Mouse (Mus musculus): ENCODE data around the gene Grik4.

The Grik4 gene

GRCm38 (mm10) chr9:42859959-42860794 lies 84.1 kb downstream of the Grik4 start:
- in situ Hi-C loops (cut with MboI): no loop called here

DNA sequence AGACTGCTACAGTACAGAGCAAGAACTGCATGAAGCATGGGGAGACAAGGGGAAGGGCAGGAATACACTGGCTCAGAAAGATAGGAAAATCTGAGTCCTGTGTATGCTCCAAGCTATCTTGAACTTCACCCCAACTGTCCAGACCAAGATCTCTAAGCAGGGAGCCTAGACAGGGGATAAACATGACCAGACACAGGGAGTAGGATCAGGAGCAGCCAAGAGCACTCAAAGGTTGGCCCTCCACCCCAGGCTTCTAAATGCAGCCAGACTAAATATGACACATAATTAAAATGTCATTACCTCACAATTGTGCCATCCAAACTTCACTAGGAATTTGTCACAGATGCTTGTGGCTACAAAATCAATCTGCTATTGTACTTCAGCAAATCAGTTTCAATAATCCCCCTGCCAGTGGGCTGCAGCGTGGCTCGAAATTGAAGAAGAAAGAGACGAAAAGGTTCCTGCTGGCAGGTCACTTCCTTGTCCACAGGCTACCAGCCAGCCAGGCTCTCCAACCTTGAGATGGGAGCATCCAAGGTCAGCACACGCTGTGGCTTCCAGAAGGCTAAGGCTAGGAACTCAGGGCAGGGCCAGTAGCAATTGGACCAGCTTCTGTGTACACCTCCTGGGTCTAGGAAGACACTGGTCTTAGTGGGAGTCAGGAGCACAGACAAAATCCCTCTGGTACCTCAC lies 85.1 kb downstream of the Grik4 start:
- in situ Hi-C loops (cut with MboI): no loop called here

DNA sequence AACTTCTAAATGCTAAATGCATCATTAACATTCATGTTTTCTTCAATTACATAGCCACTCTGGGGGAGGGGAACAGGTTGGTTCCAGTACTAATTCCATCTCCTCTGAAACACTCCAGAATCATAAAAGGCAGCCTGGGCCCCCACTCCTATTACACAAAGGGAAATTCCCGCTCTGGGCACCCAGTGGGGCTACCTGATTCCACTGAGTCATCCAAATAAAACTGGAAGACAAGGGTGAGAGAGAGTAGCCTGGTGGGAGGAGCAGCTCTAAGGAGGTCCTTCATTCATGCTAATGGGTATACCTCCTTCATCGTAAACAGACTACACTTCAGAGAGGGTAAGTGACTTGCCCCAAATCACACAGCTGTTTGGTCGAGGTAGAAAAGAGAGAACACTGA lies 85.7 kb downstream of the Grik4 start:
- in situ Hi-C loops (cut with MboI): no loop called here

DNA sequence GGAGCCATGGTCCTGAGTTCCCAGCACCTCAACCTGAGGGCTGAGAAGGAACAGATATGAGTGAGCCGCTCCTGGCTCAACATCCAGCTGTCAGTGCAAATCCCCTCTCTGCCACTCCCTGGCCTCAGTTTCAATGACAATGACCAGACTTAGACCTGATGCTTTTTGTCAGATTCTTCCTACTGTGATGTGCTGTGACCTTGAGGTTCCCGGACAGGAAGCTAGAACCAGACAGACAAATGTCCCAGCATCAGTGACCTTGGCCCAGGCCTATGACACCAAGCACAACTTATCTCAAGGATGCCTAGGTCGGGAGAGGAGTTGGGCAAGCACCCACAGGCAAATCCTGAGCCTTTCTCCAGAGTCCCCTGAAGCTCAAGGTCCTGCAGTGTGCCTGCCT lies 86.5 kb downstream of the Grik4 start:
- in situ Hi-C loops (cut with MboI): no loop called here

DNA sequence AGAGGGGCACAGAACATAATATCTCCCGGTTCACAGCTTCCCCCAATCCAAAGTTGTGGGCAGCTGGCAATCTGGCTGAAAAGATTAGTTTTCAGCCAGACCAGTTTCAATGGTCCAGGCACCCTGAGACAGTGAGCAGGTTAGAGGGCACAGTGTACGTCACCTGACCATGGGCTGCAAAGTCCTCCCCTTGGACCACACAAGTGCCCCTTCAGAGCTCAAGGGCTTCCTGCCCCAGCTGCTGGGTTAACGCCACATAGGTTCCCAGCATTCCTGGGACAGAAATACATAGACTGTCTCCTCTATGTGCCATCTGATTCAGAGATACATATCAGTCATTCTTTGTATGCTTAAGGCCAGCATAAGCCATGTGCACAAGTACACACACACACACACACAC lies 91.2 kb downstream of the Grik4 start:
- in situ Hi-C loops (cut with MboI): no loop called here

- in situ Hi-C loops (cut with MboI): no loop called here
These were observed 94.2 kb downstream of the Grik4 start for GRCm38 (mm10) chr9:42850063-42850462.

DNA sequence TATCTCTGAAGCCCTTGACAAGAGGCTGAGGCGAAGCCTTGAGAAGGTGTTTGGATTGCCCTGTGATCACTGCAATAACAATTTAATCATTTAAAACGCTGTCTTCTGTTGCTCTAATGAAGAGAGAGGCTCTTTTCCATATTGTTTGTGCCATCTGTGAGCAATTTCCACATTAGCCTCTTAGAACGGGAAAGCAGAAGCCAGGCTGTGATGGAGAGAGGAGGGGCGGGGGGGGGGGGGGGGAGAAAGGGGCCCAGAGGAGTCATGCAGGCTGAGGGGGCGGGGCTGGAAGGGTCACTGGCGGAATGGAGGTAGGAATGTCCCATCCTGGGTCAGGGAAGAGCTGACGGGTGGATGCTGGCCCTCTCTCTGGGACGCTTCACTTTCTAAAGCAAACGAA lies 96.2 kb downstream of the Grik4 start:
- in situ Hi-C loops (cut with MboI): no loop called here

GRCm38 (mm10) chr9:42846676-42847425 lies 97.4 kb downstream of the Grik4 start:
- in situ Hi-C loops (cut with MboI): no loop called here

DNA sequence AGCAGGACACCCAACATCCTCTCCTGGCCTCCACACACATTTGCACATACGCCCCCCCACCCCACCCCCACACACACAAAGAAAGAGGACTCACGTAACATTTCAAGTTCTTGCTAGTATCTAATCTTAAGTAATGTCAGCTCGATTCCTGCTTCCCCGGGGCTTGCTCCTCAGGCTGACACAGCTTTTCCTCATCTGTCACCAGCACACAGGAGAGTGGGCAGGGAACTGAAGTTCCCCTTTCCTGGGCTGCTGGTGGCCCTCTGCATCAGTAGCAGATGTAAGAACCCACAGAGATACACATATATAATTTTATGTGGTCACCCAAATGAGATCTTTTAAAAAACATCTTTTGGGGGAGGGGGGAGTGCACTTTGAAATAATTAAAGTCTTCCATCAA lies 98.2 kb downstream of the Grik4 start:
- in situ Hi-C loops (cut with MboI): no loop called here

DNA sequence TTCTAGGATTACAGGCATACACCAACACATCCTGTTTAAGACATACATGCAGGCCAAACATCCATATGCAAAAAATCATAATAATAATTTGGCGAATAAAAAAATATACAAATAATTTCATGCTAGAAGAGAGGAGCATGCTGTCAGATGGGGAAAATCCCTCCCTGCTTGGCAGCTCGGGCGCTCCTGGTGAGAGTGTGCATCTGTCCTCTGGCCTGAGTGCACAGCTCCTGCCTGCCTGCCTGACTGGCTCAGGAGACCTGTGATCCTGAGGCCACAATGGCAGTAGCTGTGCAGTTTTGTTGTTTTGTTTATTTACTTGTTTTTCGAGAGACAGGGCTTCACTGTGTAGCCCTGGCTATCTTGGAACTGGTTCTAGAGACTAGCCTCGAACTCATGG lies 100.0 kb downstream of the Grik4 start:
- in situ Hi-C loops (cut with MboI): no loop called here

DNA sequence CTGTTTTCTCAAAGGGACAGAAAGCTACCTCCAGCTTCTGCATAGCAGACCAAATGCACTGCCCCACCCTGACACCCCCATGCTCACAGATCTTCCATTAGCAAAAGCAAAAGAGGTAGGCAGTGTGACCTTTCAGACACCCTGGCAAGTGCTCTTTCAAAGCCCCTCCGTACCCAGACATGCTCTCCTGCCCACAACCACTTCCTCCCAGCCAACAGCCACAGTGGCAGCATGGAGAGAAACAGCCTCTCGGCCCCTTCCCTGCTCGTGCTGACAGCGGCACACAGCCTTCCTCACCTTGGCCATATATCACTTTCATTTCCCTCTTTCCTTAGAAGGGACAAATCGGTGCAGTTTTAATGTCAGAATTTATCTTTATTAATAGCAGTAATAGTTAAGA lies 106.0 kb downstream of the Grik4 start:
- in situ Hi-C loops (cut with MboI): no loop called here

DNA sequence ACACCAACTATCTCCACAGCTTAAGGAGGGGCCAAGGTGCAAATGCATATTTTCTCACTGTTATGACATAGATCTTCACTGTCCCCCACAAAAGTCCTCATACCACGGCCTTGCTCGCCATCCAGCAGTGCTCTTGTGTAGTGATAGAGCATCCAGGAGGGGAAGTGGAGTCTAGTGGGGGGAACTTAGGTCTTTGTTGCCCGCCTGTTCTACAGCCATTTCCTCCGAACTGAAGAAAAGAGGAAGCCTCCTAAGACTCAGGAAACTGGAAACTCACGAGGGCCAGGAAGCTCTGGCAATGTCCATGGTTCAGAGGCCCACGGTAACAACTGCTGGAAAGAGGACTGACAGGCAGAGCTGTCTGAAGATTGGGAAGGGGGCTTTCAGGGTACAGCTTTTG lies 106.8 kb downstream of the Grik4 start:
- in situ Hi-C loops (cut with MboI): no loop called here

DNA sequence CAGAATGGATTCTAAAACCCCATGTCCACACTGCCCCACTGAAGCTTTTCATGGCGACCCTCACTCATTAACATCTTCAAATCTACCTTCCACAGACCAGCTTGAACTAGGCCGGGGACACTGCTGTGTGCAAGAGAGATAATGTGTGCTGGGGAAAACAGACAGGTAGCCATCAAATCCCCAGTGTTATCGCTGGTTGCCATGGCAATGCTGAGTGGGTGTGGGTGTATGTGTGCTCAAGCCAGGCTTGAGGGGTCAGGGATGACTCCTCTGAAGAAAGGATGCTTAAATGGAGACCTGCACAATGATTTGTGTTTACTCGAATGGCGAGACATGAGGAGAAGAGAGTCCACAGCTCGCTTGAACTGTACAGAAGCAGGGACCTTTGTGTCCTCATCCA lies 112.7 kb downstream of the Grik4 start:
- in situ Hi-C loops (cut with MboI): no loop called here

- in situ Hi-C loops (cut with MboI): no loop called here
These were observed 125.0 kb downstream of the Grik4 start for GRCm38 (mm10) chr9:42819247-42819646.

DNA sequence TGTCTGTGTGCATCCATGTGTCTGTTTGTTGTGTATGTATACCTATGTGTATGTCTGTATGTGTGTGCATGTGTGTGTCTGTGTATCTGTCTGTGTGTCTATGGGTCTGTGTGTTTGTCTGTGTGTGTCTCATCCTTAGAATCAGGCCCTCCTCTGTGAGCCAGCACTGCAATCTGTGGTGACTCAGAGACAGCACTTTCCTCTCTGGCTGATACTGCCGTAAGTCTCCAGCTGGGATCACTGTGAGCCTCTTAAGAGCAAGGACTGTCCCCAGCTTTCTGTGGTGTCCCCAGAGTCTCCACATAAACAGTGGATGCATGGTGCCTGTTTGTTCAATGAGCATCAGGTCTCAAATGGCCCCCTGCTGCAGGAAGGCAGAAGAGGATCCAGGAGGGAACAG lies 127.5 kb downstream of the Grik4 start:
- in situ Hi-C loops (cut with MboI): no loop called here

DNA sequence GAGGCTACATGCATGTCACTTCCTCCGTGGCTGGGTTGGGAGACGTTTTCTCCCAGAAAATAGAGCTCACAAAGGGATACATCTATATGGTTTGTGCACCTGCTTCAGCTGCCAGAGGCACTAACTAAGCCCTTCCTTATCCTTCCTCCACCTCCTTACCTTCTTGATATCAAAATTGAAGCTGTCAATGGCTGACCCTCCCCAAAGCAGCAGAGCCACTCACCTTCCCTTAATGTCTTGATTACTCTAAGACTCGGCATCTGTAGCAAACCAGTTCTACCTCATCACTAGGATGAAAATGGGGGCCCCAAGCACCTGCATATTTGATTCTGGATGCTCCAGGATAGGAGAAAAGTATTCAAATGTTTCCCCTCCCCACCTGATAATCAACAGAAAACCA lies 135.1 kb downstream of the Grik4 start:
- in situ Hi-C loops (cut with MboI): no loop called here

- in situ Hi-C loops (cut with MboI): no loop called here
These were observed 135.9 kb downstream of the Grik4 start for GRCm38 (mm10) chr9:42808394-42808793.

GRCm38 (mm10) chr9:42803061-42803491 lies 141.2 kb downstream of the Grik4 start:
- in situ Hi-C loops (cut with MboI): no loop called here

- in situ Hi-C loops (cut with MboI): no loop called here
These were observed 142.4 kb downstream of the Grik4 start for GRCm38 (mm10) chr9:42801929-42802328.

- in situ Hi-C loops (cut with MboI): no loop called here
These were observed 144.2 kb downstream of the Grik4 start for GRCm38 (mm10) chr9:42800138-42800537.

DNA sequence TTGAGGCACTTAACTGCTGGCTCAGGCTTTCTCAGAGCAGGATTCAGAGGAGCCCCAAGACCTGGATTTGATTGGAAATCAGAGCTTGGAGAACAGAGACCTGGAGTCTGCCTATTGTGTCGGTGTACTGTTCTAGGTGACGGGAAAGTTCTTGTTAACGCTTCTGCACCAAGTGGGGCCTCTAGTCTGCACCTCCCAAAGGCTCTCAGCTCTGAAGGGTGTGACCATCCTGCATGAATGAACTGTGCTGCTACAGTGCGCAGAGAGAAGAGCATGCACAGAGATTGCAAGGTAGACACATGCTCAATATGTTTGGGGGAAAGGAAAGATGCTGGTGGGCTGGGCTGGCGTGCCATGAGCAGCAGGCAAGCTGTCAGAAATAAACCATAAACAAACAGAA lies 144.6 kb downstream of the Grik4 start:
- in situ Hi-C loops (cut with MboI): no loop called here

GRCm38 (mm10) chr9:42799242-42799641 lies 145.1 kb downstream of the Grik4 start:
- in situ Hi-C loops (cut with MboI): no loop called here

DNA sequence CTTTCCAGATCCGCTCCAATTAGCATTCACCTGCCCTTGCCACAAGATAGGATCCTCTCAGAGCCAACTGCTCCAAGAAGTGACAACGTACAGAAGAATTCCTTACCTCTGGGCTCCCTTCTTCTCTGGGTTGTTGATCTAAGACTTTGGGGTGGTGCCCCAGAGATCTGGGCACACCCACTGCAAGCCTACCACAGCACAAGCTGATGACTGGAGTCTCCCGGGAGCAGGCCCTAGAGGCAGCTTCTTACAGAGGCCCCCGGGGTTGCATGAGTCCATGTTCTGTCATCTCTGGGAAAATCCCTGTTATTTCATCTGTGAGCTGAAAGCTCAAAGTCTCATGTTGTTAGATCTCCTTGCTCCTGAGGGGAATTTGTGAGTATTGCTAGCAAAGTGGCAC lies 146.0 kb downstream of the Grik4 start:
- in situ Hi-C loops (cut with MboI): no loop called here

All from mature B cell (primary cell).